Mouse (Mus musculus): ENCODE results near the gene Intu.

GRCm38 (mm10) chr3:40527218-40527617 is 3.9 kb upstream of the Intu start:
- TF ChIP-seq POLR2AphosphoS2 (IDR thresholded peaks at IDR 0.05; ENCODE audit: insufficient read length, low read depth) = no peak
- TF ChIP-seq MAX (IDR thresholded peaks at IDR 0.05; ENCODE audit: low read depth) = no peak
- no peak for TF ChIP-seq POLR2A (IDR thresholded peaks at IDR 0.05; ENCODE audit: insufficient read length, low read depth)
- TF ChIP-seq SRF (IDR thresholded peaks at IDR 0.05; ENCODE audit: control insufficient read depth, insufficient read length, low read depth) = no peak
- TF ChIP-seq USF1 (IDR thresholded peaks at IDR 0.05; ENCODE audit: low read depth) = no peak
- TF ChIP-seq TCF3 (IDR thresholded peaks at IDR 0.05; ENCODE audit: insufficient read length, low read depth) = no peak
- no peak for TF ChIP-seq MYOD1 (IDR thresholded peaks at IDR 0.05; ENCODE audit: control insufficient read depth in 1 of 3, insufficient read length in 2 of 3, low read depth in 2 of 3)
- no peak for TF ChIP-seq MYOG (IDR thresholded peaks at IDR 0.05; ENCODE audit: control insufficient read depth in 1 of 3, insufficient read depth in 1 of 3, insufficient read length in 2 of 3, low read depth in 2 of 3)
- TF ChIP-seq TCF12 (IDR thresholded peaks at IDR 0.05; ENCODE audit: insufficient read depth, poor library complexity, severe bottlenecking) = no peak
- no peak for TF ChIP-seq REST (IDR thresholded peaks at IDR 0.05; ENCODE audit: insufficient read depth, insufficient read length)

Data from myocyte (in vitro differentiated cells).